Mouse (Mus musculus): Measurements from ENCODE around the gene Sec11a. TPM values are rescaled to one million over a fixed set of nuclear protein-coding genes. Genes with fewer than 3 reads are reported as not detected.

Gene Sec11a
- polyA plus RNA-seq, 1 experiment from 2014 or later, result 256 TPM

GRCm38 (mm10) chr7:80889841-80890241 is 57.7 kb downstream of the Sec11a start:
- H3K27ac ChIP-seq, result peak overlapping the region; percentile 77
- WGBS, result 74% methylated on average over 13 of the region's 13 CpGs

GRCm38 (mm10) chr7:80889021-80889511 is 58.5 kb downstream of the Sec11a start:
- H3K9ac ChIP-seq, result 0 out of 2 replicates have a peak overlapping the region, but pooled peaks have one; percentile 35
- peak; percentile 93 for ATAC-seq (ENCODE audit: low FRiP score, low read depth)

More at GRCm38 (mm10) chr7:80889841-80890241, 57.7 kb downstream of the Sec11a start:
- Histone ChIP-seq H3K4me3 (no peak overlapping the region), H3K4me1 (peaks cover 16% of the 10 kb centered on the region), H3K9ac (0 out of 2 replicates have a peak overlapping the region, but pooled peaks have one; percentile 35), H3K27me3 (no peaks in the 10 kb centered on the region), H3K9me3 (no peaks in the 10 kb centered on the region), H3K4me2 (replicated peaks) (no peak overlapping the region), H3K36me3 (peaks cover 44% of the 10 kb centered on the region)
- no peak for ATAC-seq (ENCODE audit: low FRiP score, low read depth)

GRCm38 (mm10) chr7:80888595-80888994 is 59.0 kb downstream of the Sec11a start:
- Histone ChIP-seq H3K9ac (no peak overlapping the region), H3K4me1 (peaks cover 24% of the 10 kb centered on the region), H3K4me3 (no peak overlapping the region), H3K36me3 (peaks cover 36% of the 10 kb centered on the region), H3K27me3 (no peaks in the 10 kb centered on the region), H3K4me2 (replicated peaks) (peak overlapping the region; percentile 23; the same call in 1 of the 2 replicates), H3K27ac (peak overlapping the region; percentile 77), H3K9me3 (no peaks in the 10 kb centered on the region)
- WGBS, result 75% methylated on average over 7 of the region's 7 CpGs
- ATAC-seq (ENCODE audit: low FRiP score, low read depth), result no peak

More at GRCm38 (mm10) chr7:80889021-80889511, 58.5 kb downstream of the Sec11a start:
- Histone ChIP-seq H3K27me3 (no peaks in the 10 kb centered on the region), H3K27ac (peak overlapping the region; percentile 77), H3K9me3 (no peaks in the 10 kb centered on the region), H3K36me3 (peaks cover 40% of the 10 kb centered on the region), H3K4me1 (peaks cover 23% of the 10 kb centered on the region), H3K4me2 (replicated peaks) (peak overlapping the region; percentile 23; the same call in 1 of the 2 replicates), H3K4me3 (no peak overlapping the region)
- WGBS, result 45% methylated on average over 9 of the region's 9 CpGs

GRCm38 (mm10) chr7:80885666-80886065 is 61.9 kb downstream of the Sec11a start:
- Histone ChIP-seq H3K4me2 (replicated peaks) (no peak overlapping the region), H3K27ac (no peak overlapping the region), H3K9me3 (no peaks in the 10 kb centered on the region), H3K9ac (no peak overlapping the region), H3K4me3 (no peak overlapping the region), H3K36me3 (peaks cover 6% of the 10 kb centered on the region), H3K4me1 (peaks cover 33% of the 10 kb centered on the region), H3K27me3 (no peaks in the 10 kb centered on the region)
- no peak for ATAC-seq (ENCODE audit: low FRiP score, low read depth)
- WGBS, result 34% methylated on average over 1 of the region's 1 CpGs

- peak overlapping the region; percentile 56 for H3K4me2 ChIP-seq (replicated peaks)
- H3K4me1 ChIP-seq, result peaks cover 18% of the 10 kb centered on the region
- no peaks in the 10 kb centered on the region for H3K9me3 ChIP-seq
- H3K27ac ChIP-seq, result no peak overlapping the region; the same call in 1 of the 2 replicates
- H3K36me3 ChIP-seq, result peaks cover 10% of the 10 kb centered on the region
- H3K4me3 ChIP-seq, result peak overlapping the region; percentile 16
- H3K9ac ChIP-seq, result no peak overlapping the region
- peak; percentile 84 for ATAC-seq (ENCODE audit: low FRiP score, low read depth)
- 21% methylated on average over 14 of the region's 14 CpGs for WGBS
- H3K27me3 ChIP-seq, result no peaks in the 10 kb centered on the region
Measured at GRCm38 (mm10) chr7:80882830-80883505, 64.6 kb downstream of the Sec11a start.

GRCm38 (mm10) chr7:80875727-80876126 is 71.9 kb downstream of the Sec11a start:
- peak overlapping the region; percentile 8; the same call in 1 of the 2 replicates for H3K9ac ChIP-seq
- no peak overlapping the region for H3K27ac ChIP-seq
- 52% methylated on average over 37 of the region's 37 CpGs for WGBS
- H3K27me3 ChIP-seq, result no peaks in the 10 kb centered on the region
- H3K36me3 ChIP-seq, result peaks cover 73% of the 10 kb centered on the region
- no peak overlapping the region for H3K4me3 ChIP-seq
- H3K4me2 ChIP-seq (replicated peaks), result no peak overlapping the region
- H3K9me3 ChIP-seq, result no peaks in the 10 kb centered on the region
- ATAC-seq (ENCODE audit: low FRiP score, low read depth), result no peak
- no peaks in the 10 kb centered on the region for H3K4me1 ChIP-seq

- ATAC-seq (ENCODE audit: low FRiP score, low read depth), result no peak
- 92% methylated on average over 2 of the region's 2 CpGs for WGBS
- H3K4me1 ChIP-seq, result no peaks in the 10 kb centered on the region
- H3K27ac ChIP-seq, result no peak overlapping the region
- H3K4me2 ChIP-seq (replicated peaks), result no peak overlapping the region
- no peaks in the 10 kb centered on the region for H3K9me3 ChIP-seq
- peaks cover 94% of the 10 kb centered on the region for H3K36me3 ChIP-seq
- no peak overlapping the region for H3K9ac ChIP-seq
- H3K4me3 ChIP-seq, result no peak overlapping the region
- no peaks in the 10 kb centered on the region for H3K27me3 ChIP-seq
Measured at GRCm38 (mm10) chr7:80873631-80874030, 73.9 kb downstream of the Sec11a start.

- no peak for ATAC-seq (ENCODE audit: low FRiP score, low read depth)
- Histone ChIP-seq H3K9ac (no peak overlapping the region), H3K27ac (no peak overlapping the region), H3K27me3 (no peaks in the 10 kb centered on the region), H3K9me3 (no peaks in the 10 kb centered on the region), H3K4me1 (no peaks in the 10 kb centered on the region), H3K4me3 (no peak overlapping the region), H3K36me3 (peaks cover 96% of the 10 kb centered on the region), H3K4me2 (replicated peaks) (no peak overlapping the region)
- WGBS, result 83% methylated on average over 5 of the region's 5 CpGs
Measured at GRCm38 (mm10) chr7:80873038-80873437, 74.5 kb downstream of the Sec11a start.

- 87% methylated on average over 2 of the region's 2 CpGs for WGBS
- Histone ChIP-seq H3K9ac (no peak overlapping the region), H3K9me3 (no peaks in the 10 kb centered on the region), H3K27ac (no peak overlapping the region), H3K4me2 (replicated peaks) (no peak overlapping the region), H3K4me1 (peaks cover 5% of the 10 kb centered on the region), H3K27me3 (no peaks in the 10 kb centered on the region), H3K4me3 (no peak overlapping the region), H3K36me3 (peaks cover 96% of the 10 kb centered on the region)
- ATAC-seq (ENCODE audit: low FRiP score, low read depth), result no peak
Measured at GRCm38 (mm10) chr7:80868686-80869085, 78.9 kb downstream of the Sec11a start.

- Histone ChIP-seq H3K36me3 (peaks cover 87% of the 10 kb centered on the region), H3K4me2 (replicated peaks) (no peak overlapping the region)
Measured at GRCm38 (mm10) chr7:80866514-80867147, 80.9 kb downstream of the Sec11a start.

GRCm38 (mm10) chr7:80865521-80865920 is 82.1 kb downstream of the Sec11a start:
- no peak overlapping the region for H3K9ac ChIP-seq
- WGBS, result 96% methylated on average over 7 of the region's 7 CpGs
- no peak overlapping the region for H3K27ac ChIP-seq
- no peak overlapping the region for H3K4me2 ChIP-seq (replicated peaks)
- H3K4me1 ChIP-seq, result peaks cover 26% of the 10 kb centered on the region
- H3K4me3 ChIP-seq, result no peak overlapping the region
- H3K36me3 ChIP-seq, result peaks cover 77% of the 10 kb centered on the region
- no peak for ATAC-seq (ENCODE audit: low FRiP score, low read depth)
- no peaks in the 10 kb centered on the region for H3K27me3 ChIP-seq
- no peaks in the 10 kb centered on the region for H3K9me3 ChIP-seq

More at GRCm38 (mm10) chr7:80866514-80867147, 80.9 kb downstream of the Sec11a start:
- H3K27ac ChIP-seq, result no peak overlapping the region
- 84% methylated on average over 7 of the region's 7 CpGs for WGBS
- H3K9me3 ChIP-seq, result no peaks in the 10 kb centered on the region
- H3K4me1 ChIP-seq, result peaks cover 24% of the 10 kb centered on the region
- ATAC-seq (ENCODE audit: low FRiP score, low read depth), result no peak
- no peaks in the 10 kb centered on the region for H3K27me3 ChIP-seq
- H3K9ac ChIP-seq, result no peak overlapping the region
- no peak overlapping the region for H3K4me3 ChIP-seq

- WGBS, result 82% methylated on average over 8 of the region's 8 CpGs
- H3K36me3 ChIP-seq, result peaks cover 71% of the 10 kb centered on the region
- no peak for ATAC-seq (ENCODE audit: low FRiP score, low read depth)
- no peaks in the 10 kb centered on the region for H3K27me3 ChIP-seq
- H3K4me3 ChIP-seq, result no peak overlapping the region
- H3K9me3 ChIP-seq, result no peaks in the 10 kb centered on the region
- H3K4me1 ChIP-seq, result peaks cover 28% of the 10 kb centered on the region
- no peak overlapping the region; the same call in 1 of the 2 replicates for H3K4me2 ChIP-seq (replicated peaks)
- no peak overlapping the region for H3K9ac ChIP-seq
- H3K27ac ChIP-seq, result no peak overlapping the region
Measured at GRCm38 (mm10) chr7:80864831-80865230, 82.7 kb downstream of the Sec11a start.

All from limb, embryonic 13.5 days (tissue).